Mouse (Mus musculus) forebrain, embryonic 13.5 days (tissue): ENCODE data around the gene Fpgs. TPM values are rescaled to one million over a fixed set of nuclear protein-coding genes. Genes with fewer than 3 reads are reported as not detected.

Experiments
- ATAC-seq: fragments of 200-750 bp; cut with Nextera tagmentation; 2 replicates; pipeline ENCODE4 v1.8.0; 2017
- H3K27ac ChIP-seq: fragments of 300-500 bp; sonication (generic); 2 replicates; pipeline ENCODE4 v1.5.1; 2015; ENCODE audit warnings: inconsistent platforms, mild to moderate bottlenecking, moderate library complexity
- H3K27me3 ChIP-seq: fragments of 300-500 bp; sonication (generic); 2 replicates; pipeline ENCODE4 v1.6.1; 2015; ENCODE audit warnings: mild to moderate bottlenecking, inconsistent platforms
- H3K36me3 ChIP-seq: fragments of 300-500 bp; sonication (generic); 2 replicates; pipeline ENCODE4 v1.6.1; 2015; ENCODE audit warnings: mild to moderate bottlenecking, inconsistent platforms; ENCODE audit not compliant: poor library complexity, severe bottlenecking
- H3K4me1 ChIP-seq: fragments of 300-500 bp; sonication (generic); 2 replicates; pipeline ENCODE4 v1.6.1; 2015; ENCODE audit warnings: inconsistent platforms
- H3K4me2 ChIP-seq: fragments of 300-500 bp; sonication (generic); 2 replicates; pipeline ENCODE4 v1.6.1; 2015; ENCODE audit warnings: inconsistent platforms, mild to moderate bottlenecking, moderate library complexity
- H3K4me3 ChIP-seq: fragments of 300-500 bp; sonication (generic); 2 replicates; pipeline ENCODE4 v1.5.1; 2015; ENCODE audit warnings: mild to moderate bottlenecking, inconsistent platforms
- H3K9ac ChIP-seq: fragments of 300-500 bp; sonication (generic); 2 replicates; pipeline ENCODE4 v1.6.1; 2015; ENCODE audit warnings: mild to moderate bottlenecking, inconsistent platforms
- H3K9me3 ChIP-seq: fragments of 300-500 bp; sonication (generic); replicated peaks from 2 replicates; pipeline ENCODE4 v1.6.1; 2016; ENCODE audit warnings: inconsistent platforms
- WGBS: fragments of 180-500 bp; shearing (Covaris S2); methylation state at CpG from one replicate; pipeline ENCODE4 v1.1.7; 2015; 5-methylcytosine and 5-hydroxymethylcytosine counted together
- polyA plus RNA-seq: library from polyadenylated mRNA; unstranded; fragments of >200 nt; fragmentation: Nextera tagmentation; extraction: Ambion mirVana; gene quantifications from 2 replicates; pipeline ENCODE4 v1.2.1, GENCODE M21; 2015

Gene Fpgs
- polyA plus RNA-seq, 1 experiment from 2014 or later, result 14.2 TPM

- Histone ChIP-seq H3K4me3 (no peak overlapping the region), H3K27ac (no peak overlapping the region), H3K36me3 (no peaks in the 10 kb centered on the region), H3K27me3 (no peaks in the 10 kb centered on the region; the same call in 1 of the 2 replicates), H3K9ac (0 out of 2 replicates have a peak overlapping the region, but pooled peaks have one; percentile 6), H3K4me2 (no peak overlapping the region), H3K9me3 (no peaks in the 10 kb centered on the region), H3K4me1 (peaks cover 8% of the 10 kb centered on the region)
- no peak for ATAC-seq
- 52% methylated on average over 6 of the region's 6 CpGs for WGBS
These were observed 33.1 kb upstream of the Fpgs start for GRCm38 (mm10) chr2:32737008-32737407.

DNA sequence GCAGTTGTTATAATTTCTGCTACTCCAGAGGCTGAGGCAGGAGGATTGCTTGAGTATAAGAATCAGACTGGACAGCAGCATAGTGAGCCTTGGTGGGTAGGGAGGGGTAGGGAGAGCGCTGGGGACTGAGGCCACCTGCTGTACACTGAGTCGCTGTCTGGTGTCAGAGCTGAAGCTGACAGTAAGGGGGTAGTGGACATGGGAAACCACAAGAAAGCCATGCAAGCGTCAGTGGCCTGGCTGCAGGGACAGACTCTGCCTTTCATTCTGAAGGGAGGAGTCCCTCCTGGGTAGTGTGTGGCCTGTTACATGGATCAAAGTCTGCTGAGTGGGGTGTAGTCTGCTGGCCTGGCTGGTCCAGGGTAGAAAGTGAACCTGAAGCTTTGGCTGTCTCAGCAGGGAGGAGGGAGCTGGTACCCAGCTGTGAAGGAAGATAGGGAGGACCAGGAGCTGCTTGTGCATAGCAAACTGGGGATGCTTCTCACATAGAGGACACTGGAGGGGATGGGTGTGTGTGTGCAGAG, 32.4 kb upstream of the Fpgs start:
- Histone ChIP-seq H3K4me3 (no peak overlapping the region), H3K4me2 (no peak overlapping the region), H3K27me3 (no peaks in the 10 kb centered on the region; the same call in 1 of the 2 replicates), H3K36me3 (no peaks in the 10 kb centered on the region), H3K9ac (no peak overlapping the region), H3K27ac (no peak overlapping the region), H3K4me1 (peaks cover 8% of the 10 kb centered on the region), H3K9me3 (no peaks in the 10 kb centered on the region)
- WGBS, result 43% methylated on average over 3 of the region's 3 CpGs
- no peak for ATAC-seq

- no peaks in the 10 kb centered on the region for H3K36me3 ChIP-seq
- ATAC-seq, result no peak
- no peak overlapping the region for H3K4me2 ChIP-seq
- H3K4me1 ChIP-seq, result no peaks in the 10 kb centered on the region
- WGBS, result 57% methylated on average over 4 of the region's 4 CpGs
- no peak overlapping the region for H3K9ac ChIP-seq
- no peaks in the 10 kb centered on the region; the same call in 1 of the 2 replicates for H3K27me3 ChIP-seq
- H3K4me3 ChIP-seq, result no peak overlapping the region
- no peak overlapping the region for H3K27ac ChIP-seq
- H3K9me3 ChIP-seq, result no peaks in the 10 kb centered on the region
These were observed 31.0 kb upstream of the Fpgs start for GRCm38 (mm10) chr2:32734933-32735332.

DNA sequence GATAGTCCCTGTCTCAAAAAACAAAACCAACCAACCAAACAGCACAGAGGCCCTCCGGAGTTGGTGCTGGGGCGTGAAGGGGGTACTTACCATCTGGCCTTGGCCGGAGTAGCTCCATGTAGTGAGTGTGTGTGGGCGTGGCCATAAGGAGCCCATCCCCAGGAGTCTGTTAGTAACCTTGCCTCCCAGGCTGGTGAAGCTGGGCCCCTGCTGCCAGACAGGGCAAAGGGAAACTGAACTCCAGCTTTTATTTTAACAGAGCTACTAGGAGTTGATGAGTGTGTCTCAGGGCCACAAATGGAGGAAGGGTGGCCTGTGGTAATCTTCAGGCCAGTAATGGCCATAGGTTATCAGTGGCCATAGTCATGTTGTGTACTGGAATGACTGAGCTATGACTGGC, 30.5 kb upstream of the Fpgs start:
- no peak for ATAC-seq

GRCm38 (mm10) chr2:32732695-32733094, 28.8 kb upstream of the Fpgs start:
- no peak for ATAC-seq

More for the DNA sequence above, 30.5 kb upstream of the Fpgs start:
- Histone ChIP-seq H3K4me3 (no peak overlapping the region), H3K9ac (no peak overlapping the region), H3K36me3 (no peaks in the 10 kb centered on the region), H3K27ac (no peak overlapping the region), H3K4me1 (no peaks in the 10 kb centered on the region), H3K9me3 (no peaks in the 10 kb centered on the region), H3K27me3 (no peaks in the 10 kb centered on the region; the same call in 1 of the 2 replicates), H3K4me2 (no peak overlapping the region)
- WGBS, result 47% methylated on average over 4 of the region's 4 CpGs

GRCm38 (mm10) chr2:32731911-32732310, 28.0 kb upstream of the Fpgs start:
- Histone ChIP-seq H3K4me2 (no peak overlapping the region), H3K9ac (peak overlapping the region; percentile 9; the same call in 1 of the 2 replicates), H3K27ac (no peak overlapping the region), H3K27me3 (peaks cover 3% of the 10 kb centered on the region; the same call in 1 of the 2 replicates), H3K4me3 (no peak overlapping the region), H3K36me3 (no peaks in the 10 kb centered on the region), H3K4me1 (peaks cover 3% of the 10 kb centered on the region; the same call in 1 of the 2 replicates), H3K9me3 (no peaks in the 10 kb centered on the region)
- WGBS, result 81% methylated on average over 4 of the region's 4 CpGs
- ATAC-seq, result no peak

More at GRCm38 (mm10) chr2:32732695-32733094, 28.8 kb upstream of the Fpgs start:
- no peaks in the 10 kb centered on the region for H3K4me1 ChIP-seq
- H3K4me2 ChIP-seq, result no peak overlapping the region
- WGBS, result 78% methylated on average over 6 of the region's 6 CpGs
- peaks cover 3% of the 10 kb centered on the region; the same call in 1 of the 2 replicates for H3K27me3 ChIP-seq
- H3K9me3 ChIP-seq, result no peaks in the 10 kb centered on the region
- no peak overlapping the region for H3K4me3 ChIP-seq
- H3K9ac ChIP-seq, result no peak overlapping the region
- H3K36me3 ChIP-seq, result no peaks in the 10 kb centered on the region
- no peak overlapping the region for H3K27ac ChIP-seq

- 0 out of 2 replicates have a peak overlapping the region, but pooled peaks have one; percentile 21 for H3K9ac ChIP-seq
- peaks cover 3% of the 10 kb centered on the region; the same call in 1 of the 2 replicates for H3K4me1 ChIP-seq
- H3K4me2 ChIP-seq, result no peak overlapping the region
- H3K27me3 ChIP-seq, result peaks cover 3% of the 10 kb centered on the region; the same call in 1 of the 2 replicates
- H3K27ac ChIP-seq, result no peak overlapping the region
- no peaks in the 10 kb centered on the region for H3K9me3 ChIP-seq
- no peak for ATAC-seq
- 64% methylated on average over 11 of the region's 11 CpGs for WGBS
- H3K4me3 ChIP-seq, result no peak overlapping the region
- no peaks in the 10 kb centered on the region for H3K36me3 ChIP-seq
These were observed 26.9 kb upstream of the Fpgs start for GRCm38 (mm10) chr2:32730854-32731253.

DNA sequence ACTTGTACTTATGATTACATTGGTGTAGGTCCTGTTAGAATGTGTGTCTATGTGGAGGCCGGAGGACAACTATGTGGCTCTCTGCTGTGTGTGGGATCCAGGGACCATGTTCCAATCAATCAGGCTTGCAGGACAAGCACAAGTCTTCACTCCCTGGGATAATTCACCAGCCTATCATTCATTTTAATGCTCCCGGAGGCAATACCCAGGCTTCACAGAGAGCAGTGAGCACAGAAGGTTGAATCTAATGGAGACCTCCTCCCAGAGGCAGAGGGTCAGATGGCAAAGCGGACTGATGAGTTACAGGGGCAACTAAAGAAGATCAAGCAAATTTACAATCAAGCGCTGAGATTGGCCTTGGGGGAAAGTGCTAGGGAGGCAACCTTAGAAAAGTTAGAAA, 25.6 kb upstream of the Fpgs start:
- Histone ChIP-seq H3K4me3 (no peak overlapping the region), H3K27ac (no peak overlapping the region), H3K4me2 (no peak overlapping the region), H3K4me1 (peaks cover 3% of the 10 kb centered on the region; the same call in 1 of the 2 replicates), H3K9ac (no peak overlapping the region), H3K27me3 (peaks cover 3% of the 10 kb centered on the region; the same call in 1 of the 2 replicates), H3K36me3 (no peaks in the 10 kb centered on the region), H3K9me3 (no peaks in the 10 kb centered on the region)
- 76% methylated on average over 4 of the region's 4 CpGs for WGBS
- ATAC-seq, result no peak

GRCm38 (mm10) chr2:32728463-32728862, 24.5 kb upstream of the Fpgs start:
- Histone ChIP-seq H3K9ac (peak overlapping the region; percentile 5; the same call in 1 of the 2 replicates), H3K36me3 (no peaks in the 10 kb centered on the region), H3K9me3 (no peaks in the 10 kb centered on the region), H3K27me3 (0 out of 2 replicates have a peak, but pooled peaks cover 3% of the 10 kb centered on the region), H3K27ac (no peak overlapping the region), H3K4me1 (peaks cover 3% of the 10 kb centered on the region; the same call in 1 of the 2 replicates), H3K4me3 (no peak overlapping the region), H3K4me2 (no peak overlapping the region)
- WGBS, result 61% methylated on average over 7 of the region's 7 CpGs
- ATAC-seq, result no peak

- Histone ChIP-seq H3K4me3 (peak overlapping the region; percentile 30), H3K9me3 (no peaks in the 10 kb centered on the region), H3K27me3 (0 out of 2 replicates have a peak, but pooled peaks cover 3% of the 10 kb centered on the region), H3K9ac (peak overlapping the region; percentile 50; the same call in 1 of the 2 replicates), H3K4me1 (peaks cover 3% of the 10 kb centered on the region; the same call in 1 of the 2 replicates), H3K27ac (no peak overlapping the region), H3K4me2 (peak overlapping the region; percentile 57), H3K36me3 (no peaks in the 10 kb centered on the region)
- peak; percentile 98 for ATAC-seq
- WGBS, result under 1% methylated on average over 16 of the region's 16 CpGs
These were observed 23.5 kb upstream of the Fpgs start for GRCm38 (mm10) chr2:32727435-32727834.

DNA sequence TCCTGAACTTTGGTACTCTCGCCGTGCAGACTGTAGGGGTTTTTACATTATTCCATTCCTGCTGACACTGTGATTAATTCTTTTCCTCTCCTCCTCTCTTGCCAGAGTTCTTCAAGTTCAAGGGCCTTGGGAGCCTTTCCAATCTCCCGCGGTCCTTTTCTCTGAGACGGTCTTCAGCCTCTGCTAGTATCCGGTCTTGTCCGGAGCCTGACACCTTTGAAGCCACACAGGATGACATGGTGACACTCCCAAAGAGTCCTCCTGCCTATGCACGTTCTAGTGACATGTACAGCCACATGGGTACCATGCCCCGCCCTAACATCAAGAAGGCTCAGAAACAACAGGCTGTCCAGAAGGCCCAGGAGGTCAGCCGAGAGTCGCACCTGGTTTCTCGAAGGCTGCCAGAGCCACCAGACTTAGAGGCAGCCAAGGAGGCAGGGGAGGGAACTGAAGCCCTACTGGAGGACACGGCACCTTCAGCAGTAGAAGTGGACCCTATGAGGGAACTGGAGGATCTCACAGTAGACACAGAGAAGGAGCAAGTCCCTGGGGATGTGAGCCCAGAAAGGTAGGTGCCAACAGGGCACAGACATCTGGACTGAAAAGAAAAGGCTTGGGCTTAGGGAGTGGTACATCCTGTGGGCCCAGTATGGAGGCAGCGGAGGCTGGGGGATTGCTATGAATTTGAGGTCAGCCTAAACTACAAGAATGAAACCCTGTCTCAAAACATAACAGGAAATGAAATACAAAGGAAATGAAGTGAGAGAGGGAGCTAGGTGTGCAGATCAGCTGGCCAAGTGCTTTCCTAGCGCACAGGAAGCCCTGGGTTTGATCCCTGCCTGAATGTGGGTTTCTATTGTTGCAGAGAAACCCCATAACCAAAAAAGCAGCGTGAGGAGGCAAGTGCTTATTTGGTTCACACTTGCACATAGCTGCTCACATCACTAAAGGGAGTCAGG, 21.2 kb upstream of the Fpgs start:
- no peak overlapping the region for H3K4me3 ChIP-seq
- no peak overlapping the region for H3K27ac ChIP-seq
- H3K27me3 ChIP-seq, result 0 out of 2 replicates have a peak, but pooled peaks cover 3% of the 10 kb centered on the region
- 84% methylated on average over 16 of the region's 16 CpGs for WGBS
- ATAC-seq, result no peak
- no peaks in the 10 kb centered on the region for H3K9me3 ChIP-seq
- H3K4me1 ChIP-seq, result peaks cover 3% of the 10 kb centered on the region; the same call in 1 of the 2 replicates
- no peaks in the 10 kb centered on the region for H3K36me3 ChIP-seq
- H3K9ac ChIP-seq, result no peak overlapping the region
- no peak overlapping the region for H3K4me2 ChIP-seq

DNA sequence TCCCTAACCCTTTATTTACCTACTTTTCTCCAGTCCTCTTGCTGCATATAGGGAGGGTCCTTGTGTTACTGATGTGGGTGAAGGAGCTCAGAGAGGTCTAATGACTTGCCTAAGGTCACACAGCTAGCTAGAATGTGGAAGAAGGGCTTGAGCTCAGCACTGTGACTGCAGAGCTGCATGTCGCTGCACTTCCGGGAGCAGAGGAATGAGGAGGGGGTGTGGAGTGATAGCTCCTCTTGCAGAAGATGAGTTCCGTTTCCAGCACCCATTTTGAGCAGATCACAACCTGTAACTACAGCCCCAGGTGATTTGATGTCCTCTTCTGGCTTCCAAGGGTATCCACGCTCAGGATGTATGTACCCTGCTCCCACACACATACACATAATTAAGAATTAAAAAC, 20.2 kb upstream of the Fpgs start:
- no peak overlapping the region for H3K4me3 ChIP-seq
- no peaks in the 10 kb centered on the region for H3K9me3 ChIP-seq
- no peak overlapping the region for H3K27ac ChIP-seq
- 0 out of 2 replicates have a peak, but pooled peaks cover 3% of the 10 kb centered on the region for H3K27me3 ChIP-seq
- WGBS, result 87% methylated on average over 4 of the region's 4 CpGs
- H3K4me1 ChIP-seq, result peaks cover 3% of the 10 kb centered on the region; the same call in 1 of the 2 replicates
- no peak overlapping the region for H3K4me2 ChIP-seq
- no peak for ATAC-seq
- H3K36me3 ChIP-seq, result no peaks in the 10 kb centered on the region
- H3K9ac ChIP-seq, result no peak overlapping the region
